Mouse (Mus musculus) stomach, postnatal 0 days (tissue): ENCODE measurements at regions not wholly inside any gene's neighbourhood (a gene's known extent, or its start where the extent isn't known, plus 50 kb on each side); places are given as distances from the start of the nearest gene placed in this dataset.

ENCODE experiments used
- CTCF ChIP-seq: IDR thresholded peaks from 2 replicates; pipeline ENCODE4 v1.5.1; 2016; ENCODE audit warnings: antibody characterized with exemption, low read depth, mild to moderate bottlenecking, moderate library complexity
- EP300 ChIP-seq: optimal IDR thresholded peaks from 2 replicates; pipeline ENCODE3; 2016; ENCODE audit warnings: antibody characterized with exemption

GRCm38 (mm10) chr12:106567116-106567515 lies 557.1 kb downstream of the Vrk1 start:
- TF ChIP-seq CTCF: no peak
- TF ChIP-seq EP300: no peak
